Mouse (Mus musculus) Muller cell, postnatal 12 days (primary cell): ENCODE data around the gene Rnaseh2a.

Source experiments
- DNase-seq: peaks from one replicate; pipeline ENCODE4 v3.0.0-alpha.2; 2015; ENCODE audit errors: inconsistent ontology term

Gene Rnaseh2a

GRCm38 (mm10) chr8:84907037-84907436 lies 62.5 kb downstream of the Rnaseh2a start:
- DNase-seq, result no peak
